Mouse (Mus musculus) heart, postnatal 10 days (tissue): ENCODE results near the gene Eml1. TPM values are rescaled to one million over a fixed set of nuclear protein-coding genes. Genes with fewer than 3 reads are reported as not detected.

Experiments
- DNase-seq, 2 experiments: peaks; one replicate each; pipeline ENCODE4 v3.0.0; 2021
- intact Hi-C: fragments of 180-260 bp; cut with DNase I; formaldehyde crosslinking; loops from one replicate; pipeline ENCODE4 v1.15.1; 2025
- total RNA-seq, 2 experiments: library from RNA; stranded (reverse); gene quantifications; 2 replicates each; pipeline ENCODE4 v1.2.3; 2021

Gene Eml1
- total RNA-seq, 2 experiments from 2014 or later = 82.1 to 94.6 TPM

GRCm38 (mm10) chr12:108519374-108519773 is 148.6 kb downstream of the Eml1 start:
- intact Hi-C loops = no loop called here
- no peak for DNase-seq

- intact Hi-C loops = no loop called here
- peak; percentile 45 to 63 for DNase-seq
Measured at GRCm38 (mm10) chr12:108529214-108529613, 158.5 kb downstream of the Eml1 start.

- peak in 1 of 2 experiments; percentile 16 for DNase-seq
- intact Hi-C loops = no loop called here
Measured at GRCm38 (mm10) chr12:108534484-108534883, 163.7 kb downstream of the Eml1 start.

DNA sequence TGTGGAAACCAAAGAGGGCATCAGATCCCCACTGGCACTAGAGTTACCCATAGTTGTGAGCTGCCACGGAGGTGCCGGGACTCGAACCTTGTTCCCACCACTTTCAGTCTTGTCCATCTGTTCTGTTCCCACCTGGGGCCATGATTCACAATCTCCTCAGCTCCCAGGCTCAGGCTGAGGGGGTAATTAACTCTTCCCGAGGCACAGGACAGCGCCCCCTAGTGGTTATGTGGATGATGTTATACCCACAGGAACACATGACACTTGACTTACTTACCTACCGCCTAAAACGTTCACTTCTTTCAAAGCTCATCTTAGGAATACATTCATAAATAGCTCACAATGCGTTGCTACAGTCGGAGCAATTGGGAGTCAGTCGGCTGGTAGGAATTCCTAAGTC is 165.7 kb downstream of the Eml1 start:
- intact Hi-C loops = no loop called here
- DNase-seq = peak in 1 of 2 experiments; percentile 30

GRCm38 (mm10) chr12:108541088-108541487 is 170.3 kb downstream of the Eml1 start:
- intact Hi-C loops = no loop called here
- DNase-seq = peak; percentile 39 to 68

- DNase-seq = peak; percentile 29 to 36
- intact Hi-C loops = no loop called here
Measured at GRCm38 (mm10) chr12:108546508-108547153, 175.9 kb downstream of the Eml1 start.

- intact Hi-C loops = no loop called here
- DNase-seq = no peak
Measured at GRCm38 (mm10) chr12:108547251-108547875, 176.6 kb downstream of the Eml1 start.

DNA sequence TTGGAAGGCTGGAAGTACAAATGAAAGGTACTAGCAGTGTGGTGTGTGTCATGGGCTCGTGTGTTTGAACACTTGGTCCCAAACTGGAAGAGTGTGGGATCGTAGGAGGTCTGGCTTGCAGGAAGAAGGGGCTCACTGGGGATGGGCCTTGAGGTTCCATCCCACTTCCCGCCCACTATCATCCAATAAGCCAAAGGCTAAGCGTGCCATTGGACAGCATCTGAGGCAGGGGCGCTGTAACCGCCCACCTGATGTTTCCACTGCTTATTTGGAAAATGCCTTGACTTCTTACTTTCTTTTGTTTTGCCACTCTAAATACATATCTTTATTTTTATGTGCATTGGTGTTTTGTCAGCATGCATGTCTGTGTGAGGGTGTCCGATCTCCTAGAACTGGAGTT is 181.0 kb downstream of the Eml1 start:
- intact Hi-C loops = loop anchor here (5.0 kb wide), 1 partner anchor 106 kb away; no protein-coding TSS in a partner anchor
- DNase-seq = no peak

DNA sequence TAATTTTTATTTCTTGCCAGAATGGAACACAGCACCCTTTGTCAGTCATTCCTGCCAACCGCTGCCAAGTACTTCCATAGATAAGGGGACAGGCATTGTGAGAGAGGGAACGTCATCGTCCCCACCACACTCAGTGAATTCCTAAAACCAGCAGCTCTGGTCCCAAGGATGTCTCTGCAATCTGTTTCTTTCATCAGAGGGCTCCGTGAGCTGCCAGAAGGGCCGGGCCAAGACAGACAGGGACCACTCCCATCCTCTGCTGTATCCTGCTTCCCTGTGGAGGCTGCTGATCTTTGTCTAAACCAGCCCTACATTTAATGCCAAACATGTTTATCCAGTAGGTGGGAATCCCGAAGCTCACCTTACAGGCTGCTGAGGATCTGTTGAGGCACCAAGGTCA is 182.3 kb downstream of the Eml1 start:
- DNase-seq = peak; percentile 32 to 45
- intact Hi-C loops = loop anchor here (5.0 kb wide), 1 partner anchor 104 kb away; no protein-coding TSS in a partner anchor

- intact Hi-C loops = loop anchor here (5.0 kb wide), 1 partner anchor 103 kb away; no protein-coding TSS in a partner anchor
Measured at GRCm38 (mm10) chr12:108554120-108554841, 183.5 kb downstream of the Eml1 start, which contains the start of gene Evl. Gene Evl (plus strand): TSS chr12:108554720.

GRCm38 (mm10) chr12:108554861-108555556 is 184.3 kb downstream of the Eml1 start:
- peak; percentile 59 to 68 for DNase-seq
- intact Hi-C loops = loop anchor here (5.0 kb wide), 2 partner anchors 102 to 202 kb away; no protein-coding TSS in a partner anchor

More at GRCm38 (mm10) chr12:108554120-108554841, 183.5 kb downstream of the Eml1 start, which contains the start of gene Evl:
- DNase-seq = peak; percentile 90 to 91

DNA sequence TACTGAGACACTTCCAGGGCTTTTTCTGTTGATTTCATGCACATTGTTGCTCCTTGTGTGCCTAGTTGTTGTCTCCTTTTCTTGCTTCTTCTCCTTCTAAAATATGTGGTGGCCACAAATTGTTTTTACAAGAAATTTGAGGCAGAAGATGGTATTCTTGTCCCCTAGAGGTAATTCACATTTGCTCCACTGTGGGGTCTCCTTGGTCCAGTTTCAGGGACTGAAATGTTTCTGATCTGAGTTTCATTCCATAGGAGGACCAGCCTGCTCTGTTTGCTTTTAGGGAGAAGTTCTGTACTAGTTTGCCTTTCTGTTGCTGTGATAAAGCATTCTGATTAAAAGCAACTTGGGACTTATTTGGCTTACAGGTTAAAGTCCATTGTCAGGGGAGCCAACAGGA is 187.4 kb downstream of the Eml1 start:
- intact Hi-C loops = loop anchor here (5.0 kb wide), 1 partner anchor 199 kb away; no protein-coding TSS in a partner anchor

DNA sequence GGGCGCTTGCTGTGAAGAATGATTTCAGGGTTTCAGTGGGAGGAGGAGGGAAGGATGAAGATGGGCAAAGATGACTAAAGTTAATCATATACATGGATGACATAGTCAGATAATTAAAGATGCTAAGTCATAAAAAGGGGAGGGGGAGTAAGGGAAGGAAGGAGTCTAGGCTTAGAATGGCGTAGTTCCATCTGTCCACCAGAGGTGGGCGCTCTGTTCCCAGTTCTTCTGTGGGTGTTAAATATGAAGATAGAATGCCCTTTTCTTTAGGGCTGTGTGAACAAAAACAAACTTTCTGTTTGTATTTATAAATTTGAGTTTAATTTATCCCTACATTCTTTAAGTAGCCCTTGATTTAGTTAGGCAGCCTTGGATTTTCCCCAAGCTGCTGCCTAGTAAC is 192.5 kb downstream of the Eml1 start:
- intact Hi-C loops = no loop called here
- peak in 1 of 2 experiments; percentile 32 for DNase-seq

More for the DNA sequence above, 187.4 kb downstream of the Eml1 start:
- DNase-seq = no peak

DNA sequence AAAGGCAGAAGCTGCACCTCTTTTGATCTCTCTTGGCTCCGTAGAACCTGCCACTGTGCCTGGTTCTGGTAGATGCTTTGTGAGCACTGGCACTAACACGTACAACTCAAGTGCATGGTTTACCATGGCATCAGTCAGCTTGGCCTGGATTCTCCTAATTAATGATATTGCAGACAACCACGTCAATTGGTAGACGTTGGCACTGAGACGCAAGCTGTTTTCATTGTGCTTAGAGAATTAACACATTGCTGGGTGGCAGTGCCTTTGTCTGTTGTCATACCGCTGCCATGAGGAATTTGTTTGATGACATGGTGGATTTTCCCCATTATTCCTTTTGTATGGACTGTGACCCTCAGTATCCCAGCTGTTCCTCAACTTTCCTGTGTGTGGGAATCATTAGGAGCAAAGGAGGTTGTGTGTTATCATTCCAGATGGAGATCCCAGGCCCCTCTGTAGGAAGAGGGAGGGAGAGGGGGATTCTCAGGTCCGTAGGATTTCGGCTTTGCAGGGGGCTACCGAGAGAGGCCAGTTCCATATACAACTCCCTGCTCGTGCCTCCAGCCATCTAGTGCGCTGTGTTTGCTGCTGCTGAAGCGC is 194.3 kb downstream of the Eml1 start:
- DNase-seq = no peak
- intact Hi-C loops = no loop called here

DNA sequence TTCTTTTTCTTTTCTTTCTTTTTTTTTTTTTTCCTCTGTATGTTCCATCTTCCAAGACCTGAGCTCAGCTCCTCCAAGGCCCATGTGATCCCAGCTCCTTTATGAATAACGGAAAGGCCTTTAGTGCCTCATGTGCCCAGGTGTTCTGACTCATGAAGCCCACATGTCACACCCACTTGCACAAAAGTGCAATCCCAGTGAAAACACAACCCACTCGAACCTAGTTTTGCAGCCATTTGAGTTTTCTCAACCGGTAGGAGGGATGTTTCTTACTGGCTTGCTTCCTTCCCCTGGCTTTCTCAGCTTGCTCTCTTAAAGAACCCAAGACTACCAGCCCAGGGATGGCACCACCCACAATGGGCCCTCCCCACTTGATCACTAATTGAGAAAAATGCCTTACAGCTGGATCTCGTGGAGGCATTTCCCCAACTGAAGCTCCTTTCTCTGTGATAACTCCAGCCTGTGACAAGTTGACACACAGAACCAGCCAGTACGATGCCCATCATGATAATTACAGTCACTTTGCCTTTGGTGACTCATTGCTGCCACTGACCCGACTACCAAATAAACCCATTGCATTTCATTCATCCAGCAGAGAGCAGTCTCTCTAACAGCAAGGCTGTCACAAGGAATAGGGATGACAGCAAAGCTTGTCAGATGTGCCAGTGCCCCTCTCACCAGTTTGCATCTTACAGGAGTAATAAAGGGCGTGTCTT is 208.6 kb downstream of the Eml1 start:
- peak in 1 of 2 experiments; percentile 9 for DNase-seq
- intact Hi-C loops = no loop called here

GRCm38 (mm10) chr12:108583775-108584174 is 213.0 kb downstream of the Eml1 start:
- intact Hi-C loops = no loop called here
- DNase-seq = no peak
